Mouse (Mus musculus) hindbrain, embryonic 16.5 days (tissue): Measurements from ENCODE around the gene Rtn4rl1. TPM values are rescaled to one million over a fixed set of nuclear protein-coding genes. Genes with fewer than 3 reads are reported as not detected.

ENCODE experiments used
- ATAC-seq: fragments of 200-750 bp; cut with Nextera tagmentation; 2 replicates; pipeline ENCODE4 v1.8.0; 2017; ENCODE audit warnings: moderate TSS enrichment, moderate library complexity
- H3K27ac ChIP-seq: fragments of 300-500 bp; sonication (generic); 2 replicates; pipeline ENCODE4 v1.5.1; 2014; ENCODE audit warnings: low read depth, mild to moderate bottlenecking, control low read depth, low read length, moderate library complexity
- H3K27me3 ChIP-seq: fragments of 300-500 bp; sonication (generic); replicated peaks from 2 replicates; pipeline ENCODE4 v1.6.1; 2014; ENCODE audit warnings: low read length; ENCODE audit not compliant: control insufficient read depth, insufficient read depth
- H3K36me3 ChIP-seq: fragments of 300-500 bp; sonication (generic); 2 replicates; pipeline ENCODE4 v1.6.1; 2014; ENCODE audit warnings: mild to moderate bottlenecking, low read length, moderate library complexity, mixed read lengths; ENCODE audit not compliant: control insufficient read depth, insufficient read depth
- H3K4me1 ChIP-seq: fragments of 300-500 bp; sonication (generic); 2 replicates; pipeline ENCODE4 v1.6.1; 2014; ENCODE audit warnings: low read depth, low read length; ENCODE audit not compliant: control insufficient read depth, insufficient read depth
- H3K4me2 ChIP-seq: fragments of 300-500 bp; sonication (generic); 2 replicates; pipeline ENCODE4 v1.6.1; 2014; ENCODE audit warnings: mild to moderate bottlenecking, low read length, control low read depth, moderate library complexity
- H3K4me3 ChIP-seq: fragments of 300-500 bp; sonication (generic); 2 replicates; pipeline ENCODE4 v1.5.1; 2014; ENCODE audit warnings: mild to moderate bottlenecking, low read length, control low read depth, moderate library complexity
- H3K9ac ChIP-seq: fragments of 300-500 bp; sonication (generic); 2 replicates; pipeline ENCODE4 v1.6.1; 2014; ENCODE audit warnings: low read depth, mild to moderate bottlenecking, control low read depth, low read length, moderate library complexity
- H3K9me3 ChIP-seq: fragments of 300-500 bp; sonication (generic); 2 replicates; pipeline ENCODE4 v1.6.1; 2014; ENCODE audit warnings: mild to moderate bottlenecking, low read length, moderate library complexity; ENCODE audit not compliant: control insufficient read depth
- WGBS: fragments of 180-500 bp; shearing (Covaris S2); extraction: QIAGEN DNeasy Blood & Tissue Kit; methylation state at CpG from one replicate; pipeline ENCODE4 v1.1.7; 2014; 5-methylcytosine and 5-hydroxymethylcytosine counted together
- polyA plus RNA-seq: library from polyadenylated mRNA; unstranded; fragments of >200 nt; fragmentation: Nextera tagmentation; extraction: Ambion mirVana; gene quantifications from 2 replicates; pipeline ENCODE4 v1.2.1, GENCODE M21; 2015

Gene Rtn4rl1
- polyA plus RNA-seq, 1 experiment from 2014 or later, result 10.7 TPM

GRCm38 (mm10) chr11:75213372-75214080, 19.9 kb downstream of the Rtn4rl1 start:
- WGBS, result 5% methylated on average over 33 of the region's 35 CpGs
- Histone ChIP-seq H3K27me3 (no peaks in the 10 kb centered on the region), H3K4me3 (peak overlapping the region; percentile 35), H3K9ac (peak overlapping the region; percentile 62), H3K9me3 (no peaks in the 10 kb centered on the region), H3K4me2 (peak overlapping the region; percentile 60), H3K36me3 (no peaks in the 10 kb centered on the region), H3K4me1 (peaks cover 17% of the 10 kb centered on the region), H3K27ac (no peak overlapping the region; the same call in 1 of the 2 replicates)
- peak; percentile 55 for ATAC-seq

- Histone ChIP-seq H3K4me1 (peaks cover 17% of the 10 kb centered on the region), H3K27ac (0 out of 2 replicates have a peak overlapping the region, but pooled peaks have one; percentile 23), H3K36me3 (no peaks in the 10 kb centered on the region), H3K9me3 (no peaks in the 10 kb centered on the region), H3K4me3 (peak overlapping the region; percentile 35), H3K27me3 (no peaks in the 10 kb centered on the region), H3K9ac (peak overlapping the region; percentile 62), H3K4me2 (peak overlapping the region; percentile 60)
- peak; percentile 41 for ATAC-seq
- WGBS, result 20% methylated on average over 12 of the region's 13 CpGs
Measured at GRCm38 (mm10) chr11:75214081-75214950, 20.7 kb downstream of the Rtn4rl1 start.

GRCm38 (mm10) chr11:75220115-75220514, 26.5 kb downstream of the Rtn4rl1 start:
- 28% methylated on average over 9 of the region's 9 CpGs for WGBS
- ATAC-seq, result no peak
- H3K27ac ChIP-seq, result no peak overlapping the region

GRCm38 (mm10) chr11:75220517-75221145, 27.0 kb downstream of the Rtn4rl1 start:
- Histone ChIP-seq H3K4me1 (no peaks in the 10 kb centered on the region; the same call in 1 of the 2 replicates), H3K9me3 (no peaks in the 10 kb centered on the region), H3K27ac (no peak overlapping the region), H3K27me3 (no peaks in the 10 kb centered on the region), H3K4me3 (no peak overlapping the region), H3K9ac (no peak overlapping the region), H3K4me2 (no peak overlapping the region), H3K36me3 (no peaks in the 10 kb centered on the region)
- 41% methylated on average over 5 of the region's 6 CpGs for WGBS
- no peak for ATAC-seq

More at GRCm38 (mm10) chr11:75220115-75220514, 26.5 kb downstream of the Rtn4rl1 start:
- no peak overlapping the region for H3K4me3 ChIP-seq
- no peak overlapping the region for H3K4me2 ChIP-seq
- no peak overlapping the region for H3K9ac ChIP-seq
- H3K27me3 ChIP-seq, result no peaks in the 10 kb centered on the region
- no peaks in the 10 kb centered on the region; the same call in 1 of the 2 replicates for H3K4me1 ChIP-seq
- H3K9me3 ChIP-seq, result no peaks in the 10 kb centered on the region
- no peaks in the 10 kb centered on the region for H3K36me3 ChIP-seq

- WGBS, result 85% methylated on average over 12 of the region's 12 CpGs
- H3K27me3 ChIP-seq, result no peaks in the 10 kb centered on the region
- no peaks in the 10 kb centered on the region for H3K4me1 ChIP-seq
- no peak overlapping the region for H3K9ac ChIP-seq
- H3K4me3 ChIP-seq, result no peak overlapping the region
- no peak overlapping the region for H3K4me2 ChIP-seq
- no peaks in the 10 kb centered on the region for H3K36me3 ChIP-seq
- H3K27ac ChIP-seq, result no peak overlapping the region
- H3K9me3 ChIP-seq, result no peaks in the 10 kb centered on the region
- no peak for ATAC-seq
Measured at GRCm38 (mm10) chr11:75224062-75224461, 30.5 kb downstream of the Rtn4rl1 start.

GRCm38 (mm10) chr11:75224835-75225234, 31.3 kb downstream of the Rtn4rl1 start:
- Histone ChIP-seq H3K4me1 (no peaks in the 10 kb centered on the region), H3K4me2 (no peak overlapping the region), H3K27ac (no peak overlapping the region), H3K36me3 (no peaks in the 10 kb centered on the region), H3K4me3 (no peak overlapping the region), H3K9me3 (no peaks in the 10 kb centered on the region), H3K9ac (no peak overlapping the region), H3K27me3 (no peaks in the 10 kb centered on the region)
- no peak for ATAC-seq
- WGBS, result 94% methylated on average over 4 of the region's 4 CpGs

GRCm38 (mm10) chr11:75227632-75228031, 34.0 kb downstream of the Rtn4rl1 start:
- ATAC-seq, result no peak
- Histone ChIP-seq H3K9ac (no peak overlapping the region), H3K27ac (no peak overlapping the region), H3K4me3 (no peak overlapping the region), H3K4me1 (no peaks in the 10 kb centered on the region), H3K4me2 (no peak overlapping the region), H3K27me3 (no peaks in the 10 kb centered on the region), H3K9me3 (no peaks in the 10 kb centered on the region), H3K36me3 (no peaks in the 10 kb centered on the region)
- WGBS, result 50% methylated on average over 3 of the region's 3 CpGs

GRCm38 (mm10) chr11:75229289-75229688, 35.7 kb downstream of the Rtn4rl1 start:
- ATAC-seq, result no peak
- H3K36me3 ChIP-seq, result no peaks in the 10 kb centered on the region
- H3K4me1 ChIP-seq, result peaks cover 1% of the 10 kb centered on the region
- no peaks in the 10 kb centered on the region for H3K27me3 ChIP-seq
- H3K9me3 ChIP-seq, result no peaks in the 10 kb centered on the region
- no peak overlapping the region for H3K4me2 ChIP-seq
- H3K4me3 ChIP-seq, result no peak overlapping the region
- WGBS, result 67% methylated on average over 6 of the region's 6 CpGs
- H3K9ac ChIP-seq, result no peak overlapping the region
- no peak overlapping the region for H3K27ac ChIP-seq
